Mouse (Mus musculus) hindbrain, embryonic 15.5 days (tissue): ENCODE results near the gene Mr1. TPM values are rescaled to one million over a fixed set of nuclear protein-coding genes. Genes with fewer than 3 reads are reported as not detected.

Experiments
- ATAC-seq: fragments of 200-750 bp; cut with Nextera tagmentation; 2 replicates; pipeline ENCODE4 v1.8.0; 2017; ENCODE audit warnings: low read depth, moderate number of reproducible peaks, moderate TSS enrichment; ENCODE audit not compliant: low FRiP score
- H3K27ac ChIP-seq: fragments of 300-500 bp; sonication (generic); replicated peaks from 2 replicates; pipeline ENCODE4 v1.5.1; 2015; ENCODE audit warnings: mild to moderate bottlenecking, inconsistent platforms
- H3K27me3 ChIP-seq: fragments of 300-500 bp; sonication (generic); 2 replicates; pipeline ENCODE4 v1.6.1; 2015; ENCODE audit warnings: control low read depth, inconsistent platforms
- H3K36me3 ChIP-seq: fragments of 300-500 bp; sonication (generic); 2 replicates; pipeline ENCODE4 v1.6.1; 2015; ENCODE audit warnings: control low read depth, inconsistent platforms
- H3K4me1 ChIP-seq: fragments of 300-500 bp; sonication (generic); replicated peaks from 2 replicates; pipeline ENCODE4 v1.6.1; 2015; ENCODE audit warnings: control low read depth, inconsistent platforms
- H3K4me2 ChIP-seq: fragments of 300-500 bp; sonication (generic); 2 replicates; pipeline ENCODE4 v1.6.1; 2015; ENCODE audit warnings: moderate library complexity, mild to moderate bottlenecking, inconsistent platforms
- H3K4me3 ChIP-seq: fragments of 300-500 bp; sonication (generic); 2 replicates; pipeline ENCODE4 v1.5.1; 2015; ENCODE audit warnings: mild to moderate bottlenecking, inconsistent platforms
- H3K9ac ChIP-seq: fragments of 300-500 bp; sonication (generic); 2 replicates; pipeline ENCODE4 v1.6.1; 2015; ENCODE audit warnings: inconsistent platforms
- H3K9me3 ChIP-seq: fragments of 300-500 bp; sonication (generic); 2 replicates; pipeline ENCODE4 v1.6.1; 2016; ENCODE audit warnings: control low read depth, inconsistent platforms
- WGBS: fragments of 180-500 bp; shearing (Covaris S2); methylation state at CpG from one replicate; pipeline ENCODE4 v1.1.7; 2015; 5-methylcytosine and 5-hydroxymethylcytosine counted together
- polyA plus RNA-seq: library from polyadenylated mRNA; unstranded; fragments of >200 nt; fragmentation: Nextera tagmentation; extraction: Ambion mirVana; gene quantifications from 2 replicates; pipeline ENCODE4 v1.2.1, GENCODE M21; 2015

The Mr1 gene
- polyA plus RNA-seq, 1 experiment from 2014 or later: 1.9 TPM

GRCm38 (mm10) chr1:155124397-155124796, 22.2 kb downstream of the Mr1 start:
- Histone ChIP-seq H3K9me3 (no peaks in the 10 kb centered on the region), H3K4me1 (0 out of 2 replicates have a peak, but pooled peaks cover 5% of the 10 kb centered on the region), H3K27me3 (no peaks in the 10 kb centered on the region), H3K4me3 (no peak overlapping the region), H3K27ac (no peak overlapping the region), H3K9ac (no peak overlapping the region), H3K36me3 (no peaks in the 10 kb centered on the region), H3K4me2 (no peak overlapping the region)
- 96% methylated on average over 5 of the region's 5 CpGs for WGBS
- ATAC-seq: no peak

- H3K4me2 ChIP-seq: no peak overlapping the region
- H3K4me1 ChIP-seq: 0 out of 2 replicates have a peak, but pooled peaks cover 5% of the 10 kb centered on the region
- no peaks in the 10 kb centered on the region for H3K9me3 ChIP-seq
- H3K4me3 ChIP-seq: no peak overlapping the region
- H3K9ac ChIP-seq: no peak overlapping the region
- no peak overlapping the region for H3K27ac ChIP-seq
- no peaks in the 10 kb centered on the region for H3K36me3 ChIP-seq
- 74% methylated on average over 21 of the region's 21 CpGs for WGBS
- ATAC-seq: peak; percentile 59; the same call in 1 of the 2 replicates
- H3K27me3 ChIP-seq: no peaks in the 10 kb centered on the region
Observed at GRCm38 (mm10) chr1:155121977-155122939, 24.4 kb downstream of the Mr1 start.

- no peak overlapping the region for H3K4me3 ChIP-seq
- H3K9ac ChIP-seq: no peak overlapping the region
- 0 out of 2 replicates have a peak, but pooled peaks cover 5% of the 10 kb centered on the region for H3K4me1 ChIP-seq
- H3K27me3 ChIP-seq: no peaks in the 10 kb centered on the region
- H3K9me3 ChIP-seq: no peaks in the 10 kb centered on the region
- no peaks in the 10 kb centered on the region for H3K36me3 ChIP-seq
- no peak overlapping the region for H3K4me2 ChIP-seq
- no peak for ATAC-seq
- 68% methylated on average over 1 of the region's 1 CpGs for WGBS
- no peak overlapping the region for H3K27ac ChIP-seq
Observed at GRCm38 (mm10) chr1:155119719-155120118, 26.9 kb downstream of the Mr1 start.

- ATAC-seq: no peak
- no peak overlapping the region for H3K4me3 ChIP-seq
- peaks cover 18% of the 10 kb centered on the region for H3K4me1 ChIP-seq
- H3K4me2 ChIP-seq: no peak overlapping the region
- 30% methylated on average over 3 of the region's 3 CpGs for WGBS
- H3K36me3 ChIP-seq: no peaks in the 10 kb centered on the region
- no peaks in the 10 kb centered on the region for H3K9me3 ChIP-seq
- H3K27me3 ChIP-seq: no peaks in the 10 kb centered on the region
- H3K9ac ChIP-seq: no peak overlapping the region
- H3K27ac ChIP-seq: no peak overlapping the region
Observed at GRCm38 (mm10) chr1:155113946-155114345, 32.7 kb downstream of the Mr1 start.

DNA sequence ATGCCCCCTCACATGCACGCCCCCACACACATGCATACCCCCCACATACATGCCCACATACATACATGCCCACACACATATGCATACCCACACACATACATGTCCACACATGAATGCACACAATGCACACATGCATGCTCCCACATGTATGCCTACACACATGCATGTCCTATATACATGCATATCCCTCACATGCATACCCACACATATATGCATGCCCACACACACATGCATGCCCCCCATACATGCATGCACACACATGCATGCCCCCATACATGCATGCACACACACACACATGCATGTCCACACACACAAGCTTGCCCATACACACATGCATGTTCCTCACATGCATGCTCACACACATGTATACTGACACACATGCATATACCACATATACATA, 33.7 kb downstream of the Mr1 start:
- 100% methylated on average over 1 of the region's 1 CpGs for WGBS
- Histone ChIP-seq H3K4me1 (peaks cover 26% of the 10 kb centered on the region), H3K4me2 (no peak overlapping the region), H3K27ac (no peak overlapping the region), H3K9ac (no peak overlapping the region), H3K27me3 (no peaks in the 10 kb centered on the region), H3K36me3 (no peaks in the 10 kb centered on the region), H3K9me3 (no peaks in the 10 kb centered on the region), H3K4me3 (no peak overlapping the region)
- ATAC-seq: peak; percentile 38; the same call in 1 of the 2 replicates

DNA sequence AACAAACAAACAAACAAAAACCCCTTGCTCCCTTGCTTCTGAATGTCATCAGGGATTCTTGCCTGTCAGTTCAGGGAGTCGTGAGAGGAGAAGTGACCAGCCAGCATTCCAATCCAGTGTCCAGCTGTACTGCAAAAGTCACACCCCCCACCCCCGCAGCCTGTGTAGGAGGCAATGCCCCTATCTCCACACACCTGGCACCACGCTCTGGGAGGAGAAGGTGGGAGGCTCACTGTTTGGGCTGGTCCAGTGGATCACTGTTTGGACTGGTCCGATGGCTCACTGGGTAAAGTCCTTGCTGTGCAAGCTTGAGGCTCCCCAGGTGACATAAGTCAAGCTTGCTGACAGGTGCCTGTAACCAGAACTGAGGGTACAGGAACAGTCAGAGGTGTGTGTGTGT, 34.5 kb downstream of the Mr1 start:
- H3K4me2 ChIP-seq: no peak overlapping the region
- no peak overlapping the region for H3K27ac ChIP-seq
- ATAC-seq: no peak
- 53% methylated on average over 4 of the region's 4 CpGs for WGBS
- H3K4me1 ChIP-seq: peaks cover 26% of the 10 kb centered on the region
- no peaks in the 10 kb centered on the region for H3K36me3 ChIP-seq
- H3K27me3 ChIP-seq: no peaks in the 10 kb centered on the region
- no peak overlapping the region for H3K9ac ChIP-seq
- H3K4me3 ChIP-seq: no peak overlapping the region
- no peaks in the 10 kb centered on the region for H3K9me3 ChIP-seq

DNA sequence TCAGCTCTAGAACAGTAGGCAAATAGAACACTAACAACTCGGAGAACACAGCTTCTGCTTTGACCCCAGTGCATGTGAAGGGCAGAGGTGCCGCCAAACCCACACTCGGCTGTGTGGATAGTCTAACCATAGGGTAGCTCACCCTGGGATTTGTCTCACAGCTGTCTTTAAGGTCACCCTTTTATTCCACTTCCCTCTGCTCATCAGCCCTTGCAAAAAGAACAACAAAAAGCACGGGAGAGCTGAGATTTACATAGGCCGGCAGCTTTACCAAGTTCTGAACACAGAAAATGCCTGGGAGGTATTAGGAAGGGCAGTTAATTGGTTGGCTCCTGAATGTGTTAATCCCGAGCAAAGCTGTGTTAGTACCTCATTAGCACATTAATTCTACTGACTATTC, 35.1 kb downstream of the Mr1 start:
- no peak overlapping the region for H3K9ac ChIP-seq
- ATAC-seq: no peak
- 24% methylated on average over 6 of the region's 6 CpGs for WGBS
- H3K4me2 ChIP-seq: no peak overlapping the region
- H3K9me3 ChIP-seq: no peaks in the 10 kb centered on the region
- peaks cover 26% of the 10 kb centered on the region for H3K4me1 ChIP-seq
- no peak overlapping the region for H3K4me3 ChIP-seq
- no peak overlapping the region for H3K27ac ChIP-seq
- no peaks in the 10 kb centered on the region for H3K36me3 ChIP-seq
- H3K27me3 ChIP-seq: no peaks in the 10 kb centered on the region

DNA sequence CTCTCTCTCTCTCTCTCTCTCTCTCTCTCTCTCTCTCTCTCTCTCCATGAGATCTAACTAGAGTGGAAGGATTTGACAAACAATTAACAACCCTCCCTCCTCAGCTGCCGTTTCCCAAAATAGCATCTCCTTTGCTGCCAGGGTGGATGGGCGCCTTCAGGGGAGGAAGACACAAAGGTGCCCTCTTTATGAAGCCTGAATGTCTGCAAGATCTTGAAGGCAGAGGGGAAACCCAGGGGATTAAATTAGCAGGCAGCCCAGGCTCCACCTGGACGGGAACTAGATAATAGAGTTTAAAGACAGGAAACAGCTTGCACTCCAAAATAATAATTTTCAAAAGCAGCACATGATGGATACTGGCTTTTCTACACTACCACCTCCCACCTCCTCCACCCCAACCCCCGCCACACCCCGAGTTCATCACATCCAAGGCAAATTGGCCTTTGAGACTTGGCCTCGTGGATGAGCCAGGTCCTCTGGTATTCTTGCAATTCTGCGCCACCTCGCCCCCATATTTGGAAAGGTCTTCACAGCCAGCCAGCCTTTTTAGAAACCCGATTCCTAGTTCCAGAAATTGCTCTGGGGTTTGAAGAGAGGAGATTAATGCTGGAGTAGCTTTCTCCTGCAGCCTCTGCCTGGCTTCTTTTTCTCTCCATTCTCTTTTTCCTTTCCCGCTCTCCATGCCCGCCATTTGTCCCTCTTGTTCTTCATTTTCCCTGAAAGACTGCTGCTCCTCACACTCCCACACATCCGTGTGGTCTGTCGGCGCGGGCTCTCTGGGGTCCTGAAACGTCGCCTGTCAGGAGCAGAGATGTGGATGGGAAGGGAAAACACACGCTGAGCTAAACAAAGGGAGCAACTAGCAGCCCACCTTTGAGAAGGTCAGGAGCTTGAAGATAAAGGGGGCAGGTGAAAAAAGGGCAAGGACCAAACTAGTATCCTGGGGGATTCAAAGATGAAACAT, 36.9 kb downstream of the Mr1 start:
- Histone ChIP-seq H3K27me3 (no peaks in the 10 kb centered on the region), H3K4me3 (no peak overlapping the region), H3K4me1 (peaks cover 26% of the 10 kb centered on the region), H3K27ac (peak overlapping the region; percentile 60), H3K9ac (peak overlapping the region; percentile 5; the same call in 1 of the 2 replicates), H3K4me2 (peak overlapping the region; percentile 35), H3K36me3 (no peaks in the 10 kb centered on the region), H3K9me3 (no peaks in the 10 kb centered on the region)
- WGBS: 25% methylated on average over 18 of the region's 18 CpGs
- ATAC-seq: no peak

DNA sequence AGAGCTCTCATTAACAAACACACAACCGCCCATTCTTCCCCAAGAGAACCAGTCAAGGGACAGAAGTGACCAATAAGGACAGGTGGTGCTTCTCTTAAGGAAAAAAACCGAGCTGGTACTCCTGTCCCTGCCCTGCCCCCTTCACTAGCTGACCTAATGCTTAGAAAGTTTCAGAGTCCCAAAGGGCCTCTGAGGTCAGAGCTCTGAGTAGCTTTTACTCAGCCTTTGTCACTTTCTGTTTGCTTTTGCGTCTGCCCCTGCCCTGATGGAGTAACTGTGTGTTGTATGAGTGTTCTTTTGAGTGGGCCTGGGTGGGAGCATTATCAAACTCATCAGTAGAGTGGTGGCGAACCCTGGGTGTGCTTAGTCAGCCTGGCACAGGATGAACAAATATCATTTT, 38.2 kb downstream of the Mr1 start:
- no peaks in the 10 kb centered on the region for H3K9me3 ChIP-seq
- no peaks in the 10 kb centered on the region for H3K36me3 ChIP-seq
- WGBS: 41% methylated on average over 4 of the region's 4 CpGs
- no peak overlapping the region for H3K4me2 ChIP-seq
- no peak overlapping the region for H3K4me3 ChIP-seq
- ATAC-seq: no peak
- 0 out of 2 replicates have a peak overlapping the region, but pooled peaks have one; percentile 14 for H3K27ac ChIP-seq
- H3K27me3 ChIP-seq: no peaks in the 10 kb centered on the region
- H3K4me1 ChIP-seq: peaks cover 26% of the 10 kb centered on the region
- no peak overlapping the region for H3K9ac ChIP-seq

GRCm38 (mm10) chr1:155107843-155108242, 38.8 kb downstream of the Mr1 start:
- no peak for ATAC-seq
- Histone ChIP-seq H3K27me3 (no peaks in the 10 kb centered on the region), H3K9me3 (no peaks in the 10 kb centered on the region), H3K4me1 (peaks cover 26% of the 10 kb centered on the region), H3K36me3 (no peaks in the 10 kb centered on the region), H3K9ac (no peak overlapping the region), H3K4me2 (no peak overlapping the region), H3K27ac (no peak overlapping the region), H3K4me3 (no peak overlapping the region)
- 62% methylated on average over 5 of the region's 5 CpGs for WGBS

DNA sequence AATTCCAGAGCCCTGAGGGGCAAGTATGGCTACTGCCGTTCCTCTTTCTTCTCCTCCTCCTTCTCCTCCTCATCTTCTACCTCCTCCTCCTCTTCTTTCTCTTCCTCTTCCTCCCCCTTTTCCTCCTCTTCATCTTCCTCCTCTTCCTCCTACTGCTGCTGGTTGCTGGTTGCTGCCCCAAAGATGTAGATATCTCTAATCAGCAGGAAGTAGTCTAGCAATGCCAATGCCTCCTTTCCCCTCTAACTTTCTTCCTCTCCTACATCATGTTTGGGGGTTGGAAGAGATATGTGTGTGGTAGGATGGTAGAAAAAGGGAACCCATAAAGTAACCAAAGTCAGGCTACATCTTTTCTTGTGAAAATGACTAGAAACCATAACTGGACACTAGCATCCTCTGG, 40.3 kb downstream of the Mr1 start:
- Histone ChIP-seq H3K4me2 (no peak overlapping the region), H3K9me3 (no peaks in the 10 kb centered on the region), H3K36me3 (no peaks in the 10 kb centered on the region), H3K4me1 (peaks cover 21% of the 10 kb centered on the region), H3K9ac (no peak overlapping the region), H3K27me3 (no peaks in the 10 kb centered on the region), H3K27ac (no peak overlapping the region), H3K4me3 (no peak overlapping the region)
- ATAC-seq: no peak
- WGBS: 79% methylated on average over 1 of the region's 1 CpGs

DNA sequence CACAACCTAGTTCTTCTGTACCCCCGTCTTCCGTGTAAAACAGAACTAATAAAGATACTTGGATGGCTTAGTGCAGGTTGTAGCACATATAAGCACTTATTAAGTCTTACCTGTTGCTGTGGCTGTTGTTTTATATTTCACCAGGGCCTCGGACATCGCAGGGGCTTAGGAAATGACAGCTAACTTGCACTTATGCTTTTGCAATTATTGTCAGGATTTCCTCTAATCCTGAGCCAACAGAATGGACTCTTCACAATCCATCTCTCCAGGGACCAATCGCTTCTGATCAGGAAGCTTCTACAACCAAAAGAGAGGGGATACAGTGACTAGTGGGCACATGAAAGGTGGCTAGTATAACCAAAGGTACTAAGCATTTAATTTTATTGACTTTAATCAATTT, 42.6 kb downstream of the Mr1 start:
- no peaks in the 10 kb centered on the region for H3K27me3 ChIP-seq
- 90% methylated on average over 5 of the region's 5 CpGs for WGBS
- no peaks in the 10 kb centered on the region for H3K9me3 ChIP-seq
- no peak for ATAC-seq
- H3K9ac ChIP-seq: no peak overlapping the region
- no peak overlapping the region for H3K4me2 ChIP-seq
- H3K4me1 ChIP-seq: peaks cover 12% of the 10 kb centered on the region
- no peak overlapping the region for H3K4me3 ChIP-seq
- H3K36me3 ChIP-seq: no peaks in the 10 kb centered on the region
- H3K27ac ChIP-seq: no peak overlapping the region
